Mouse (Mus musculus): ENCODE results near the gene Jak3. TPM values are rescaled to one million over a fixed set of nuclear protein-coding genes. Genes with fewer than 3 reads are reported as not detected.

Jak3 gene
- 47.1 and 71.7 TPM in 2 replicates for polyA plus RNA-seq (2012; ENCODE audit: low replicate concordance)

DNA sequence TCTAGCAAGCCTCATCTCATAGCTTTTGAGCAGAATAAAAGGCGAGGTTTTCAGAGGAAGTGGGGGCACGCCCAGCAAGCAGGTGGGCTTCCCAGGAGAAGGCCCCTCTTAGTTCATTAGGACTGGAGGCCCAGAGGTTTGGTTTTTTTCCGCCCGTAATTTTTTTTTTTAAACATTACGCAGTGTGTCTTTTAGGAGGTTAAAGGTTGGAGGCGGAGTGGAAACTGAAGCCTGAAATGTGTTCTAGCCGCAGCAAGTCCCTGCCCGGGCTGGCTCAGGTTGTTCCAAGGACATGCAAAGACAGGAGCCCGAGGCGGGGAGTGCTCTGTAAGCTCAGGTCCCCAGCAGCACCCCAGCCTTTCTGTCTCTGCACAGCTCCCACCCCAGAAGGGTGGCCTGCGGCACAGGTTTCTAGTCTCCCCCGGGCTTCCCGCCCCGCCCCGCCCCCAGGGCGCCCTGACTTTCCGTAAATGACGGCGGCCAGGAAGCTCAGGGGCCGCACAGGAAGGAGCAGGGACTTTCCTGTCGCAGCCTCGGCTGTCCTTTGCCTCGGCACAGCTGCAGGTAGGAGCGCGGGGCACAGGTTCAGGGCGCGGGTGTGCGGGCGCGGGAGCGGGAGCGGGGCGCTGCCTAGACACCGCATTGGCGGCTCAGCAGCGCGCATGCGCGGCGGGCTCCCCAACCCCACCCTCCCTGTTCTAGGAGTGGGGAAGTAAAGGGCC lies at the start of gene Jak3:
Gene Jak3 (plus strand): TSS at position 277 of the 722 bp plus-strand sequence.

DNA sequence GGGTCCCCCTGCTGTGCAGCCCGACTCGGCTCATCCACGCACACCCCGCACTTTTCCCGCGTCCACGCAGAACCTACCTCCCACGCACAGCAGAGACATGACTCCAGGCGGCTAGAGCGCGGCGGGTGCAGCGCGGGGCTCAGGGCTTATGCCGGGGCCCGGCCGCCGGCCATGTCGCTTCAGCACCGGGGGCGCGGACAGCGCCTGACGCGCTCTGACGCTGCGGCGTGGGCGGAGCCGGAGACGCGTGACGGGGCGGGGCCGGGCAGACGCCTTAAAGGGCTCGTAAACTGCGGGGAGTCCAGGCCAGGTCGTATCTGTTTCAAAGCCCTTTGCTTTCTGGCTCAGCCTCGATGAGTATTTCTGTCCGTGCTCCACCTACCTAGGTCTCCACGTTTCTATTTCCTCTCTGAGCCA lies 4.5 kb upstream of the Jak3 start, which contains the start of gene Unc13a:
Gene Unc13a (minus strand): TSS at position 209 of the 417 bp plus-strand sequence.

DNA sequence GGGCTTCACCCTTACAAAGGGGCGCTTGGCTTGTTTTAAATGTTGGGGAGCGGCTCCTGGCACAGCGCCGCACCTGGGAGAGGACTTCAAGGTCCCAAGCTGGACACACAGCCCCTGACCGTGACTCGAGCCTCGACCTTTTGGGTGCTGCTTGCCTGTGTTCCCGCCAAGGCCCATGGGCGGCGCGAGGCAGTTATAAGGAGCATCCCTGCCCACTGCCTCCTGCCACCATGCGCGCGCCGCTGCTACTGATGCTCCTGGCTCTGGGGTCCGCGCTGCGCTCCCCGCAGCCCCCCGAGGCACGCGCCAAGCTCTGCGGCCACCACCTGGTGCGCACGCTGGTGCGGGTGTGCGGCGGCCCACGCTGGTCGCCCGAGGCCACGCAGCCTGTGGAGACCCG lies 12.9 kb downstream of the Jak3 start, which contains the start of gene Insl3:
Gene Insl3 (plus strand): TSS at position 187 of the 400 bp plus-strand sequence.

DNA sequence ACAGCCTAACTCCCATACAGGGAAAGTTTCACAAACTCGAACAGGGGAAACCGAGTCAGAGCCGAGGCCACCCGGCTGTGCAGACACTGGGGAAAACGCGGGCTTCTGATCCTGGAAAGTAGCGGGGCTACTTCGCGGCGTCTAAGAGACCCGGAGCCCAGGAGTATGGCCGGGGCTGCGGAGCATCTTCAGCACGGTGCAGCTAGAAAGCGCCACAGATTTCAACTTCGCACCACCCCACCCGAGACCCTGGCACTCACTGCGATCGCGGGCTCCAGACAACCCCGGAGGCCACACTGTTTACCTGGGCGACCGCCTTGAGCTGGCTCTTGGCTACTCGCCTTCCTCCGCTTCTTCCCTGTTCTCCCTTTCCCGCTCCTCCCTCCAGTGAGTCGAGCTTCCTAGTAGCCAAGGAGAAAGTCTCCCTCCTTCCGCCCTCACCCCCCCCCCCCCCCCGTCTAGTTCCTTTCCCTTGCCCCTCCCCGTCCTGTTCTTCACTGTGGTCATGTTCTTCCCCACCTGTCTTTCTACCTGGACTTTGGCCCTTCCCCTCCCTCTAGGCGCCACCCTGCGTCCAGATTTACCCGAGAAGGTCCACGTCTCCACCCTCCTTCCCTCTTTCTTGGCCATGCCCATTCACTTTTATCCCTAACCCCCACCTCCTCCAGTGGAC lies 25.5 kb downstream of the Jak3 start, which contains the start of gene B3gnt3:
Gene B3gnt3 (minus strand): TSS at position 376 of the 673 bp plus-strand sequence.

DNA sequence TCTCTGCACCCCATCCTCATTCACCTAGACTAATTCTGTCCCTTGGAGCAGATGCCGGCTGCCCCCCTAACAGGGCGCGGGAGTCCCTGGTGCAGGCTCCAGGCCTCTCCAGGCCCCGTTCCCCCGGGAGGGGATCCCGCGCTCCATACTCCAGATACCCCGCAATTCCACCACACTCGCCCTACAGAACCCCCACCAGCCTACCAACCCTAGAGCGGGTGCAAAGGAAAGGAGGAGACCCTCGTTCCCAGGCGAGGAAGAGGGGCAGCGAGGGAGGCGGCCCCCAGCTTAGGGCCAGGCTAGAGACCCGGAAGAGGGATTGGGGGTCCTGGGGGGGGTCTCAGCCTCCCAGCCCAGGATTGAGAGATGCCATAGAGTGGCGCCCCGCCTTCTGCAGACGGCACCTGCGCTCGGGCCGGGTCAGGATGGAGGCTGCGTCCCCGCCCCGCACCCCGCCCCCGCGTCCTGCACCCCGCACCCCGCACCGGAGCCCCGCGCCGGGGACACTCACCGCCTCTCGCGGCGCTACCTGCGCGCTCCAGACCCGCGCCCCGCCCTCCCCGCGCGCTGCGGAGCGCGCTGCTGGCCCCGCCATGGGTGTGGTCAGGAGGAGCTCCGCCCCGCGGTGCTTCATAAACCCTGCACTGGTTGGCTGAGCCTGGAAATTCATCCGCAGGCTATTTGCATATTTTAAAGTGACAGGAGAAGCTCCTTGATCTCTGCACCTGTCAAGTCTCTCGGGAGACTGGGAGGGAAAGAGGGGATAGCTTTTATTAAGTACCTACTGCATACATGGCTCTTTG lies 49.2 kb downstream of the Jak3 start, which contains the start of gene Fcho1:
Gene Fcho1 (minus strand): TSS at position 595 of the 803 bp plus-strand sequence.

Other genes starting within 250 kb of the Jak3 start
- gene Abhd8, start 212.6 kb upstream of the Jak3 start, polyA plus RNA-seq (2012; ENCODE audit: low replicate concordance): 45.0 and 50.9 TPM in 2 replicates
- 165 and 189 TPM in 2 replicates for gene Mrpl34, start 211.3 kb upstream of the Jak3 start, polyA plus RNA-seq (2012; ENCODE audit: low replicate concordance)
- 368 and 785 TPM in 2 replicates for gene Dda1, start 207.1 kb upstream of the Jak3 start, polyA plus RNA-seq (2012; ENCODE audit: low replicate concordance)
- gene Ano8, start 190.3 kb upstream of the Jak3 start, polyA plus RNA-seq (2012; ENCODE audit: low replicate concordance): 5.7 and 14.5 TPM in 2 replicates
- gene Gtpbp3, start 188.2 kb upstream of the Jak3 start, polyA plus RNA-seq (2012; ENCODE audit: low replicate concordance): 55.7 and 59.9 TPM in 2 replicates
- 112 and 117 TPM in 2 replicates for gene Plvap, start 164.5 kb upstream of the Jak3 start, polyA plus RNA-seq (2012; ENCODE audit: low replicate concordance)
- gene Ccdc194, start 150.6 kb upstream of the Jak3 start, polyA plus RNA-seq (2012; ENCODE audit: low replicate concordance): 0.37 TPM in 1 of 2 replicates, not detected in the other
- gene Bst2, start 138.8 kb upstream of the Jak3 start, polyA plus RNA-seq (2012; ENCODE audit: low replicate concordance): 122 and 170 TPM in 2 replicates
- gene Mvb12a, start 133.4 kb upstream of the Jak3 start, polyA plus RNA-seq (2012; ENCODE audit: low replicate concordance): 132 and 189 TPM in 2 replicates
- gene Tmem221, start 117.4 kb upstream of the Jak3 start, polyA plus RNA-seq (2012; ENCODE audit: low replicate concordance): 0.39 and 0.57 TPM in 2 replicates
- gene Nxnl1, start 109.7 kb upstream of the Jak3 start, polyA plus RNA-seq (2012; ENCODE audit: low replicate concordance): not detected in 2 replicates
- gene Slc27a1, start 107.4 kb upstream of the Jak3 start, polyA plus RNA-seq (2012; ENCODE audit: low replicate concordance): 1.5 and 2.9 TPM in 2 replicates
- 248 and 344 TPM in 2 replicates for gene Pgls, start 84.1 kb upstream of the Jak3 start, polyA plus RNA-seq (2012; ENCODE audit: low replicate concordance)
- gene Fam129c, start 78.6 kb upstream of the Jak3 start, polyA plus RNA-seq (2012; ENCODE audit: low replicate concordance): 16.0 and 36.7 TPM in 2 replicates
- 42.1 and 64.1 TPM in 2 replicates for gene Colgalt1, start 65.3 kb upstream of the Jak3 start, polyA plus RNA-seq (2012; ENCODE audit: low replicate concordance)
- gene Unc13a, start 4.5 kb upstream of the Jak3 start, polyA plus RNA-seq (2012; ENCODE audit: low replicate concordance): 0.10 and 0.25 TPM in 2 replicates
- 30.3 and 31.3 TPM in 2 replicates for gene Insl3, start 12.9 kb downstream of the Jak3 start, polyA plus RNA-seq (2012; ENCODE audit: low replicate concordance)
- 2.1 and 3.0 TPM in 2 replicates for gene B3gnt3, start 25.5 kb downstream of the Jak3 start, polyA plus RNA-seq (2012; ENCODE audit: low replicate concordance)
- 623 and 753 TPM in 2 replicates for gene Fcho1, start 49.4 kb downstream of the Jak3 start, polyA plus RNA-seq (2012; ENCODE audit: low replicate concordance)
- gene Zfp709, start 205.7 kb downstream of the Jak3 start, polyA plus RNA-seq (2012; ENCODE audit: low replicate concordance): 0.20 and 0.48 TPM in 2 replicates
- 0.09 and 0.49 TPM in 2 replicates for gene Zfp882, start 232.3 kb downstream of the Jak3 start, polyA plus RNA-seq (2012; ENCODE audit: low replicate concordance)
- gene Zfp617, start 232.3 kb downstream of the Jak3 start, polyA plus RNA-seq (2012; ENCODE audit: low replicate concordance): 0.25 and 2.2 TPM in 2 replicates